Mouse (Mus musculus) CD4-positive, CD25-positive, alpha-beta regulatory T cell (primary cell): ENCODE results near the gene Sec16a. TPM values are rescaled to one million over a fixed set of nuclear protein-coding genes. Genes with fewer than 3 reads are reported as not detected.

ENCODE experiments used
- polyA plus RNA-seq: library from polyadenylated mRNA; unstranded; fragments of 100-300 nt; shearing (Covaris generic); gene quantifications from one replicate; pipeline ENCODE4 v1.2.1, GENCODE M21; 2017

Sec16a gene
- polyA plus RNA-seq: 54.4 TPM

GRCm38 (mm10) chr2:26444946-26445665 is at the start of gene Sec16a:
Gene Sec16a (minus strand): TSS chr2:26445216.

GRCm38 (mm10) chr2:26408515-26409356 is 36.3 kb downstream of the Sec16a start, which contains the start of gene Inpp5e:
Gene Inpp5e (minus strand): TSS chr2:26409203.

GRCm38 (mm10) chr2:26389154-26389690 is 55.8 kb downstream of the Sec16a start, which contains the start of the genes Entr1 and Pmpca:
Gene Entr1 (minus strand): TSS chr2:26389316.
Gene Pmpca (plus strand): TSS chr2:26389339.

GRCm38 (mm10) chr2:26380131-26380771 is 64.8 kb downstream of the Sec16a start, which contains the start of gene Snapc4:
Gene Snapc4 (minus strand): TSS chr2:26380653.

GRCm38 (mm10) chr2:26360772-26361171 is 84.2 kb downstream of the Sec16a start, which contains the start of gene Card9:
Gene Card9 (minus strand): TSS chr2:26360918.

Other genes starting within 250 kb of the Sec16a start
- not detected for gene Lhx3, start 236.9 kb downstream of the Sec16a start, polyA plus RNA-seq
- gene Qsox2, start 207.7 kb downstream of the Sec16a start, polyA plus RNA-seq: 11.5 TPM
- 0.05 TPM for gene Ccdc187, start 150.7 kb downstream of the Sec16a start, polyA plus RNA-seq
- gene Gpsm1, start 129.7 kb downstream of the Sec16a start, polyA plus RNA-seq: 10.5 TPM
- gene Dnlz, start 93.1 kb downstream of the Sec16a start, polyA plus RNA-seq: 20.6 TPM
- 3.4 TPM for gene Card9, start 84.3 kb downstream of the Sec16a start, polyA plus RNA-seq
- gene Snapc4, start 64.6 kb downstream of the Sec16a start, polyA plus RNA-seq: 60.2 TPM
- 174 TPM for gene Entr1, start 55.9 kb downstream of the Sec16a start, polyA plus RNA-seq
- 108 TPM for gene Pmpca, start 55.9 kb downstream of the Sec16a start, polyA plus RNA-seq
- 36.5 TPM for gene Inpp5e, start 36.0 kb downstream of the Sec16a start, polyA plus RNA-seq
- 46.3 TPM for gene Notch1, start 71.4 kb upstream of the Sec16a start, polyA plus RNA-seq
- 0.87 TPM for gene Egfl7, start 134.8 kb upstream of the Sec16a start, polyA plus RNA-seq
- not detected for gene Gm20532, start 141.4 kb upstream of the Sec16a start, polyA plus RNA-seq
- gene Agpat2, start 159.2 kb upstream of the Sec16a start, polyA plus RNA-seq: 21.1 TPM
- gene Fam69b, start 183.2 kb upstream of the Sec16a start, polyA plus RNA-seq: 5.0 TPM
- 0.93 TPM for gene Lcn4, start 226.1 kb upstream of the Sec16a start, polyA plus RNA-seq